ENCODE assay signal across 10 mouse cellular contexts in the genomic region with DNA sequence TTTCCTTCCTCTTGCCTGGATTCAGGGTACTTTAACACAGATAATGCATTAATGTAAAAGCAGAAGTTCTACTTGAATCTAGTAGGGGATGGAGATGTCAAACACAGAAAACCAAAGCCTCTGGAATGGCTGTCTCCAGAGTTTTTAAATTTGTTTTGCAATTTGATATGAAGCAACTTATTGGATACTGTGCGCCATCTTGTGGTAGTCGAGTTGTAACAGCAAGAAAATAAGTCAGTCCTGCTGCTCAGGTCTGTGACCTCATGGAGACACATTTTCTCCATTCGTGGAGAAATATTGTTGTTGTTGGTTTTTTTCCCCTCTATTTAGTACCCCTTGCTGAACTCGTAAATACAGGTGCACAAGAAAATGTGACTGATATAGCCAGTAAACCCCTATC. TPM values are rescaled to one million over a fixed set of nuclear protein-coding genes. Genes with fewer than 3 reads are reported as not detected.
DNase-seq lines count a peak whose midpoint lies in the region; ATAC-seq and TF ChIP-seq lines count a peak whose summit lies in the region.
"Had no signal": no experiment of that assay in that cellular context is flagged by ENCODE, and none has a peak within 500 bp of the region (broad histone marks: within the 10 kb centered on the region; RNA-seq: fewer than 3 reads in every experiment).

No protein-coding gene starts in this region.

- no peaks in the 10 kb centered on the region for H3K9me3 ChIP-seq in heart, postnatal 0 days (replicated peaks; ENCODE audit: control insufficient read depth, low read length)
- H3K9me3 ChIP-seq: liver, embryonic 15.5 days had no signal

- peak; percentile 65 for DNase-seq in heart, postnatal 0 days (ENCODE audit: low spot score)
- DNase-seq in heart, adult 11 months, result no peak
- DNase-seq in thymus, adult 2 months, result peak; percentile 26
- DNase-seq in thymus, postnatal 25 days, result no peak
- peak; percentile 33 for DNase-seq in c-Kit-positive CD71-positive TER-119-negative erythroid progenitor cells, embryonic 14.5 days (ENCODE audit: low read depth)
- peak; percentile 21 to 26 for DNase-seq in heart, postnatal 36 days

- H3K4me3 ChIP-seq in heart, postnatal 0 days (ENCODE audit: low read depth, low read length), result no peak overlapping the region
- H3K4me3 ChIP-seq in thymus, adult 2 months (ENCODE audit: control insufficient read depth, insufficient read depth, low read length), result no peak overlapping the region
- H3K4me3 ChIP-seq: liver, embryonic 15.5 days had no signal

- H3K4me1 ChIP-seq in heart, postnatal 0 days (ENCODE audit: control insufficient read depth, insufficient read depth), result no peaks in the 10 kb centered on the region
- no peaks in the 10 kb centered on the region for H3K4me1 ChIP-seq in thymus, adult 2 months (replicated peaks; ENCODE audit: control insufficient read depth, insufficient read depth, low read length)
- H3K4me1 ChIP-seq: liver, embryonic 15.5 days had no signal

- no peak overlapping the region for H3K27ac ChIP-seq in heart, postnatal 0 days (ENCODE audit: low read depth)
- H3K27ac ChIP-seq in thymus, adult 2 months (ENCODE audit: control insufficient read depth, insufficient read depth, low read length), result no peak overlapping the region
- H3K27ac ChIP-seq: liver, embryonic 15.5 days had no signal

- H3K4me2 ChIP-seq in heart, postnatal 0 days (ENCODE audit: low read depth, low read length), result no peak overlapping the region
- H3K4me2 ChIP-seq: liver, embryonic 15.5 days had no signal

- no peak overlapping the region for H3K9ac ChIP-seq in heart, postnatal 0 days (replicated peaks; ENCODE audit: low read depth, low read length)
- H3K9ac ChIP-seq: liver, embryonic 15.5 days had no signal

- intact Hi-C loops in heart, postnatal 36 days (cut with DNase I), result loop anchor here (1.0 to 5.0 kb wide), 2 partner anchors 54 to 130 kb away; no protein-coding TSS in a partner anchor

- no peak for TF ChIP-seq POLR2A in thymus, adult 2 months (IDR thresholded peaks at IDR 0.05; ENCODE audit: control insufficient read depth, extremely low read depth, insufficient read depth, low read length, poor library complexity)

- TF ChIP-seq EP300 in heart, postnatal 0 days (IDR thresholded peaks at IDR 0.05; ENCODE audit: low read depth), result no peak

- H3K36me3 ChIP-seq in heart, postnatal 0 days (replicated peaks; ENCODE audit: control insufficient read depth, insufficient read depth, low read length), result no peaks in the 10 kb centered on the region
- no peaks in the 10 kb centered on the region for H3K36me3 ChIP-seq in thymus, adult 2 months (ENCODE audit: control insufficient read depth, insufficient read depth, low read length)
- H3K36me3 ChIP-seq: liver, embryonic 15.5 days had no signal

- no peaks in the 10 kb centered on the region for H3K27me3 ChIP-seq in heart, postnatal 0 days (ENCODE audit: control insufficient read depth, insufficient read depth, low read length)
- no peaks in the 10 kb centered on the region for H3K27me3 ChIP-seq in thymus, adult 2 months (ENCODE audit: control insufficient read depth, insufficient read depth, low read length)
- H3K27me3 ChIP-seq: liver, embryonic 15.5 days had no signal

- no peak for ATAC-seq in heart, postnatal 0 days (ENCODE audit: insufficient read depth, low read depth)
- ATAC-seq in megakaryocyte, adult 5-6 weeks (ENCODE audit: poor library complexity, severe bottlenecking), result peak; percentile 52
- no peak for ATAC-seq in erythroblast, adult 5-6 weeks (replicated peaks; ENCODE audit: low FRiP score, poor library complexity, severe bottlenecking)

- 0% methylated on average over 4 of the region's 4 CpGs for WGBS in heart, postnatal 0 days
- 2% methylated on average over 4 of the region's 4 CpGs for WGBS in thymus, adult 2 months

- peak; percentile 69 for TF ChIP-seq CTCF in heart, postnatal 0 days (IDR thresholded peaks at IDR 0.05; ENCODE audit: low read depth)
- TF ChIP-seq CTCF in thymus, adult 2 months (IDR thresholded peaks at IDR 0.05; ENCODE audit: borderline replicate concordance, control insufficient read depth, extremely low read depth, insufficient read depth, low read length, poor library complexity), result no peak

RNA-seq across cellular contexts. Expression of gene Fpr3, which starts 8.4 kb away (rescaled TPM):
- not detected in 2 replicates for total RNA-seq in heart, postnatal 0 days (2014; rRNA removed; ENCODE audit: low replicate concordance)
- not detected in 2 replicates for polyA plus RNA-seq in heart, postnatal 0 days (2015; fragmentation: Nextera tagmentation; extraction: Ambion mirVana)
- not detected in 2 replicates for polyA plus RNA-seq in thymus, adult 2 months (2012; rRNA removed)
- total RNA-seq in heart, postnatal 36 days (2021), result not detected
- not detected in 2 replicates for total RNA-seq in megakaryocyte, adult 5-6 weeks (2015)
- total RNA-seq in megakaryocyte, adult 5-6 weeks (2017), result not detected in 2 replicates
- total RNA-seq in erythroblast, adult 5-6 weeks (2015; ENCODE audit: low replicate concordance), result not detected in 2 replicates
- total RNA-seq in erythroblast, adult 5-6 weeks (2017; ENCODE audit: low replicate concordance), result not detected in 2 replicates
- polyA plus RNA-seq: liver, embryonic 15.5 days; testis, adult 2 months had no signal

RNA-seq across cellular contexts. Expression of gene Fpr2, which starts 8.4 kb away (rescaled TPM):
- total RNA-seq in heart, postnatal 0 days (2014; rRNA removed; ENCODE audit: low replicate concordance), result 1.3 TPM in 1 of 2 replicates, not detected in the other
- polyA plus RNA-seq in heart, postnatal 0 days (2015; fragmentation: Nextera tagmentation; extraction: Ambion mirVana), result 0.19 and 0.33 TPM in 2 replicates
- 0.18 and 0.73 TPM in 2 replicates for polyA plus RNA-seq in thymus, adult 2 months (2012; rRNA removed)
- total RNA-seq in heart, postnatal 36 days (2021), result not detected
- total RNA-seq in megakaryocyte, adult 5-6 weeks (2015), result 335 and 343 TPM in 2 replicates
- 80.8 and 91.0 TPM in 2 replicates for total RNA-seq in megakaryocyte, adult 5-6 weeks (2017)
- total RNA-seq in erythroblast, adult 5-6 weeks (2015; ENCODE audit: low replicate concordance), result 51.6 and 66.7 TPM in 2 replicates
- total RNA-seq in erythroblast, adult 5-6 weeks (2017; ENCODE audit: low replicate concordance), result 23.8 and 33.6 TPM in 2 replicates
- polyA plus RNA-seq: testis, adult 2 months had no signal

RNA-seq across cellular contexts. Expression of gene Fpr1, which starts 12.3 kb away (rescaled TPM):
- total RNA-seq in heart, postnatal 0 days (2014; rRNA removed; ENCODE audit: low replicate concordance), result not detected in 2 replicates
- polyA plus RNA-seq in heart, postnatal 0 days (2015; fragmentation: Nextera tagmentation; extraction: Ambion mirVana), result 0.40 and 0.53 TPM in 2 replicates
- polyA plus RNA-seq in thymus, adult 2 months (2012; rRNA removed), result 0.50 and 0.74 TPM in 2 replicates
- under 1 TPM in 1 of 2 experiments, not detected in 1; 0.19 TPM for total RNA-seq in heart, postnatal 36 days (2021)
- 65.4 and 74.3 TPM in 2 replicates for total RNA-seq in megakaryocyte, adult 5-6 weeks (2015)
- 53.9 and 57.5 TPM in 2 replicates for total RNA-seq in megakaryocyte, adult 5-6 weeks (2017)
- 19.4 and 26.3 TPM in 2 replicates for total RNA-seq in erythroblast, adult 5-6 weeks (2015; ENCODE audit: low replicate concordance)
- total RNA-seq in erythroblast, adult 5-6 weeks (2017; ENCODE audit: low replicate concordance), result 8.8 and 17.1 TPM in 2 replicates
- polyA plus RNA-seq: testis, adult 2 months had no signal

RNA-seq across cellular contexts. Expression of gene Has1, which starts 41.0 kb away (rescaled TPM):
- 2.9 and 4.0 TPM in 2 replicates for total RNA-seq in heart, postnatal 0 days (2014; rRNA removed; ENCODE audit: low replicate concordance)
- 1.00 and 1.1 TPM in 2 replicates for polyA plus RNA-seq in heart, postnatal 0 days (2015; fragmentation: Nextera tagmentation; extraction: Ambion mirVana)
- 0.33 and 0.50 TPM in 2 replicates for polyA plus RNA-seq in thymus, adult 2 months (2012; rRNA removed)
- under 1 TPM in 1 of 2 experiments, not detected in 1; 0.42 TPM for total RNA-seq in heart, postnatal 36 days (2021)
- total RNA-seq in megakaryocyte, adult 5-6 weeks (2015), result not detected in 2 replicates
- not detected in 2 replicates for total RNA-seq in megakaryocyte, adult 5-6 weeks (2017)
- not detected in 2 replicates for total RNA-seq in erythroblast, adult 5-6 weeks (2015; ENCODE audit: low replicate concordance)
- not detected in 2 replicates for total RNA-seq in erythroblast, adult 5-6 weeks (2017; ENCODE audit: low replicate concordance)
- polyA plus RNA-seq: testis, adult 2 months had no signal

Comparison
In these comparisons a context has a peak if more than half of its experiments do, and no peak if none do; other contexts are left out.
1. DNase-seq: peak in heart, postnatal 0 days (single experiment), thymus, adult 2 months (single experiment), c-Kit-positive CD71-positive TER-119-negative erythroid progenitor cells, embryonic 14.5 days (single experiment) and heart, postnatal 36 days (2 of 2); none in heart, adult 11 months (single experiment) and thymus, postnatal 25 days (single experiment).
2. RNA of gene Fpr2, which starts 8.4 kb away (total RNA-seq): 80.8 to 343 TPM in megakaryocyte, adult 5-6 weeks and 23.8 to 66.7 TPM in erythroblast, adult 5-6 weeks; not detected in heart, postnatal 36 days and 1.3 TPM in heart, postnatal 0 days; every median in the first group is over 10 times any median in the second.